Mouse (Mus musculus) lung, embryonic 14.5 days (tissue): ENCODE data around the gene Trabd. TPM values are rescaled to one million over a fixed set of nuclear protein-coding genes. Genes with fewer than 3 reads are reported as not detected.

ENCODE experiments used
- ATAC-seq: fragments of 200-750 bp; cut with Nextera tagmentation; 2 replicates; pipeline ENCODE4 v1.8.0; 2017; ENCODE audit warnings: mild to moderate bottlenecking, moderate TSS enrichment, moderate library complexity; ENCODE audit not compliant: insufficient read depth
- DNase-seq: peaks from one replicate; pipeline ENCODE4 v3.0.0-alpha.2; 2015
- H3K27ac ChIP-seq: fragments of 300-500 bp; sonication (generic); 2 replicates; pipeline ENCODE4 v1.5.1; 2014; ENCODE audit warnings: low read depth, mild to moderate bottlenecking, moderate library complexity
- H3K27me3 ChIP-seq: fragments of 300-500 bp; sonication (generic); 2 replicates; pipeline ENCODE4 v1.6.1; 2014; ENCODE audit warnings: low read length, control low read depth; ENCODE audit not compliant: insufficient read depth
- H3K36me3 ChIP-seq: fragments of 300-500 bp; sonication (generic); 2 replicates; pipeline ENCODE4 v1.6.1; 2014; ENCODE audit warnings: control low read depth; ENCODE audit not compliant: insufficient read depth
- H3K4me1 ChIP-seq: fragments of 300-500 bp; sonication (generic); 2 replicates; pipeline ENCODE4 v1.6.1; 2014; ENCODE audit warnings: antibody characterized with exemption, control low read depth; ENCODE audit not compliant: insufficient read depth
- H3K4me2 ChIP-seq: fragments of 300-500 bp; sonication (generic); 2 replicates; pipeline ENCODE4 v1.6.1; 2014; ENCODE audit warnings: mild to moderate bottlenecking
- H3K4me3 ChIP-seq: fragments of 300-500 bp; sonication (generic); 2 replicates; pipeline ENCODE4 v1.5.1; 2014; ENCODE audit warnings: low read depth, low read length
- H3K9ac ChIP-seq: fragments of 300-500 bp; sonication (generic); 2 replicates; pipeline ENCODE4 v1.6.1; 2014
- H3K9me3 ChIP-seq: fragments of 300-500 bp; sonication (generic); 2 replicates; pipeline ENCODE4 v1.6.1; 2016; ENCODE audit warnings: low read depth, low read length, control low read depth
- CTCF ChIP-seq: IDR thresholded peaks from 2 replicates; pipeline ENCODE4 v1.5.1; 2016; ENCODE audit warnings: antibody characterized with exemption, low read depth
- WGBS: fragments of 180-500 bp; shearing (Covaris S2); extraction: QIAGEN DNeasy Blood & Tissue Kit; methylation state at CpG from one replicate; pipeline ENCODE4 v1.1.7; 2014; 5-methylcytosine and 5-hydroxymethylcytosine counted together
- polyA plus RNA-seq: library from polyadenylated mRNA; unstranded; fragments of >200 nt; fragmentation: Nextera tagmentation; extraction: Ambion mirVana; gene quantifications from 2 replicates; pipeline ENCODE4 v1.2.1, GENCODE M21; 2014

The Trabd gene
- polyA plus RNA-seq, 1 experiment from 2014 or later = 51.6 TPM

GRCm38 (mm10) chr15:89110147-89110546 is 35.2 kb downstream of the Trabd start:
- Histone ChIP-seq H3K36me3 (peaks cover 95% of the 10 kb centered on the region), H3K9ac (no peak overlapping the region), H3K4me1 (no peaks in the 10 kb centered on the region), H3K27me3 (no peaks in the 10 kb centered on the region), H3K27ac (no peak overlapping the region), H3K4me2 (no peak overlapping the region), H3K4me3 (no peak overlapping the region), H3K9me3 (no peaks in the 10 kb centered on the region)
- WGBS = 76% methylated on average over 9 of the region's 9 CpGs
- no peak for ATAC-seq
- no peak for DNase-seq
- no peak for TF ChIP-seq CTCF

- no peak overlapping the region for H3K27ac ChIP-seq
- no peak overlapping the region for H3K4me2 ChIP-seq
- H3K4me1 ChIP-seq = peaks cover 8% of the 10 kb centered on the region; the same call in 1 of the 2 replicates
- no peak overlapping the region for H3K9ac ChIP-seq
- ATAC-seq = no peak
- H3K36me3 ChIP-seq = peaks cover 59% of the 10 kb centered on the region
- no peaks in the 10 kb centered on the region for H3K9me3 ChIP-seq
- peak; percentile 37 for DNase-seq
- no peak overlapping the region for H3K4me3 ChIP-seq
- TF ChIP-seq CTCF = peak; percentile 23; the same call in 1 of the 2 replicates
- H3K27me3 ChIP-seq = no peaks in the 10 kb centered on the region
Observed at GRCm38 (mm10) chr15:89118007-89118406, 43.1 kb downstream of the Trabd start.

- no peak for TF ChIP-seq CTCF
- Histone ChIP-seq H3K27ac (peak within 1 kb of the TSS; percentile 63), H3K9ac (peak within 1 kb of the TSS; percentile 72), H3K9me3 (no peaks in the 10 kb centered on the region), H3K4me1 (peaks cover 11% of the 10 kb centered on the region; the same call in 1 of the 2 replicates), H3K27me3 (no peaks in the 10 kb centered on the region), H3K4me3 (peak within 1 kb of the TSS; percentile 85), H3K4me2 (peak within 1 kb of the TSS; percentile 82), H3K36me3 (peaks cover 30% of the 10 kb centered on the region)
- peak; percentile 99 for DNase-seq
- peak; percentile 87 for ATAC-seq
- under 1% methylated on average over 47 of the region's 47 CpGs for WGBS
Observed at GRCm38 (mm10) chr15:89122649-89123366, 47.9 kb downstream of the Trabd start, which contains the start of gene Tubgcp6. Gene Tubgcp6 (minus strand): TSS chr15:89123112.

- H3K36me3 ChIP-seq = peaks cover 22% of the 10 kb centered on the region
- H3K4me3 ChIP-seq = peak overlapping the region; percentile 85
- peak overlapping the region; percentile 72 for H3K9ac ChIP-seq
- peak overlapping the region; percentile 82 for H3K4me2 ChIP-seq
- ATAC-seq = peak; percentile 23; the same call in 1 of the 2 replicates
- DNase-seq = peak; percentile 58
- peak overlapping the region; percentile 63 for H3K27ac ChIP-seq
- peaks cover 11% of the 10 kb centered on the region; the same call in 1 of the 2 replicates for H3K4me1 ChIP-seq
- 28% methylated on average over 11 of the region's 11 CpGs for WGBS
- no peaks in the 10 kb centered on the region for H3K27me3 ChIP-seq
- no peaks in the 10 kb centered on the region for H3K9me3 ChIP-seq
- peak; percentile 53 for TF ChIP-seq CTCF
Observed at GRCm38 (mm10) chr15:89123595-89123994, 48.7 kb downstream of the Trabd start.

GRCm38 (mm10) chr15:89124312-89124711 is 49.4 kb downstream of the Trabd start:
- peaks cover 17% of the 10 kb centered on the region; the same call in 1 of the 2 replicates for H3K36me3 ChIP-seq
- H3K4me2 ChIP-seq = no peak overlapping the region; the same call in 1 of the 2 replicates
- H3K27ac ChIP-seq = no peak overlapping the region
- DNase-seq (no peak), ATAC-seq (no peak)
- H3K27me3 ChIP-seq = no peaks in the 10 kb centered on the region
- no peak overlapping the region for H3K4me3 ChIP-seq
- peaks cover 11% of the 10 kb centered on the region; the same call in 1 of the 2 replicates for H3K4me1 ChIP-seq
- H3K9ac ChIP-seq = no peak overlapping the region
- TF ChIP-seq CTCF = no peak
- H3K9me3 ChIP-seq = no peaks in the 10 kb centered on the region
- WGBS = 83% methylated on average over 3 of the region's 3 CpGs

GRCm38 (mm10) chr15:89125351-89125750 is 50.4 kb downstream of the Trabd start:
- peaks cover 11% of the 10 kb centered on the region; the same call in 1 of the 2 replicates for H3K4me1 ChIP-seq
- 93% methylated on average over 9 of the region's 9 CpGs for WGBS
- H3K9me3 ChIP-seq = no peaks in the 10 kb centered on the region
- H3K4me2 ChIP-seq = no peak overlapping the region
- DNase-seq (no peak), ATAC-seq (no peak)
- H3K27me3 ChIP-seq = no peaks in the 10 kb centered on the region
- H3K27ac ChIP-seq = no peak overlapping the region
- no peak for TF ChIP-seq CTCF
- H3K9ac ChIP-seq = no peak overlapping the region
- H3K4me3 ChIP-seq = no peak overlapping the region
- H3K36me3 ChIP-seq = 0 out of 2 replicates have a peak, but pooled peaks cover 10% of the 10 kb centered on the region

- no peak for ATAC-seq
- Histone ChIP-seq H3K9ac (no peak overlapping the region), H3K4me3 (no peak overlapping the region), H3K4me2 (no peak overlapping the region), H3K9me3 (no peaks in the 10 kb centered on the region), H3K27ac (no peak overlapping the region), H3K27me3 (no peaks in the 10 kb centered on the region), H3K4me1 (peaks cover 11% of the 10 kb centered on the region; the same call in 1 of the 2 replicates), H3K36me3 (0 out of 2 replicates have a peak, but pooled peaks cover 6% of the 10 kb centered on the region)
- no peak for TF ChIP-seq CTCF
- no peak for DNase-seq
- WGBS = 91% methylated on average over 8 of the region's 8 CpGs
Observed at GRCm38 (mm10) chr15:89126622-89127021, 51.7 kb downstream of the Trabd start.
